Mouse (Mus musculus) liver, adult 2 months (tissue): Measurements from ENCODE around the gene Peli1.

ENCODE experiments used
- CTCF ChIP-seq: fragments of 200-500 bp; IDR thresholded peaks from 2 replicates; pipeline ENCODE4 v1.5.1; 2011; ENCODE audit warnings: low read depth, low read length, control low read depth
- POLR2A ChIP-seq: fragments of 200-500 bp; IDR thresholded peaks from 2 replicates; pipeline ENCODE4 v1.6.1; 2011; ENCODE audit warnings: low read length, control low read depth; ENCODE audit not compliant: insufficient read depth; ENCODE audit errors: extremely low read depth

GRCm38 (mm10) chr11:21173926-21174325 is 82.8 kb downstream of the Peli1 start:
- no peak for TF ChIP-seq POLR2A
- TF ChIP-seq CTCF, result no peak
